Mouse (Mus musculus) embryonic fibroblast, embryonic 13.5 days (primary cell): ENCODE measurements around the gene Gm10413.
"Not testable (repeated sequence)": the region's sequence is repeated elsewhere in the genome, so short reads cannot be mapped to it uniquely, and the experiment has no call there.

Source experiments
- CTCF ChIP-seq: IDR thresholded peaks from 2 replicates; pipeline ENCODE4 v1.5.1; 2011; ENCODE audit warnings: mild to moderate bottlenecking, control low read depth, low read length, moderate library complexity, borderline replicate concordance; ENCODE audit not compliant: insufficient read depth
- POLR2A ChIP-seq: IDR thresholded peaks from 2 replicates; pipeline ENCODE4 v1.6.1; 2011; ENCODE audit warnings: low read depth, mild to moderate bottlenecking, control low read depth, low read length, moderate library complexity

DNA sequence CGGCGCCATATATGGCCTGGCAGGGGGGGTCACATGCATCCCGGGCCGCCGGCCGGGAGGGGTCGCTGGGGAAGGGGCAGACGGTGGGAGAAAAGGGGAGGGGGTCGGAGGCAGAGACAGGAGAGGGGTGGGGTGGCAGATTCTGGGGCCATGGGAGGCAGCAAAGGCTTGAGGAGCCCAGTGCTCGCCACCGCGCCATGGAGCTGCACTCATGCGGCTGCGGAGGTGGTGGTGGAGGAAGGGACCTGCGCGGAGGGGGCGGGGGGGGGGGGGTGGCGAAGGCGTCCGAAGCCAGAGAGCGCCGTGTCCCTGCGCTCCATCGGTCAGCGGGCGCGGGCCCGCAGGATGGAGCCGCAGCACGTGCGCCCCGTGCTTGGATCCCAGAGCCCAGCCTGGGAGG is 17.4 kb downstream of the Gm10413 start, which contains the start of gene Gm10409:
- not testable (repeated sequence) for TF ChIP-seq CTCF, POLR2A
